Mouse (Mus musculus) layer of hippocampus, postnatal 36 days (tissue): Measurements from ENCODE around the gene Slc9a1. TPM values are rescaled to one million over a fixed set of nuclear protein-coding genes. Genes with fewer than 3 reads are reported as not detected.

Source experiments
- DNase-seq, 2 experiments: peaks; one replicate each; pipeline ENCODE4 v3.0.0; 2022
- total RNA-seq, 2 experiments: library from RNA; stranded (reverse); gene quantifications; 2 replicates each; pipeline ENCODE4 v1.2.3; 2021

Slc9a1 gene
- 10 to 100 TPM; 60.1 to 63.9 TPM for total RNA-seq

DNA sequence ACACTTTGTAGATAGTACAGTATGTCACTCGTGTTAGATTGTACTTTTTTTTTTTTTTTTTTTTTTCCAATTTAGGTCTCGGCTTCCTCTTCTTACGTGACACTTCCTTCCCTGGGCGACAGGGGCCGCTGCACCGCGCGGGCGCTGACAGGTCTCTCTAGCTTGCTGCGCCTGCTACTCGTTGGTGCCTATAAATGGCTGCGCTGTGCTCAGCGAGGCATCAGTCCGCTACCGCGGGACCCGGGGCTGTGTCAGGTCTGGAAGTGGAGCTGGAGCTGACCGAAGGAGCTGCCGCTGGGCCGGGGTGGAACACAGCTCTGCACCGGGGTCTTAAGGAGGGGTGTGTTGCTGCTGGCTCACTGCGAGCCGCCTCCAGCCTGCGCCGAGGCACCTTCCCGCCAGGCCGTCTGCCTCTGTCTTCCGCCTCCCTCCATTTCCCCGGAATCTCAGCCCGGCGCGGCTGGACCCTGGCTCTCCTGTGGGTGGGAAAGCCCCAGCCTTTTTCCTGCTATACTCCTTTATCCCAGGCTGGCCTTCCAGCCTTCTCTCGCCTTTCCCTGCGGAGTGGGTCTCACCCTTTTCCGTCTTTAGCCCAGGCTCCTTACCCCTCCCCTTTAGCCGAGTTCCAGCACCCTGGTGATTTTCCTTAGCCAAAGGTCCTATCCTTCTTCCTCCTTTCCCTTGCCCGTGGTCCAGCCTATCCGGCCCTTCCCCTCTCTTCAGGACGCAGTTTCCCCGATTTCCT is at the start of gene Slc9a1:
Gene Slc9a1, plus strand, starts transcription at position 154 of the 745 bp plus-strand sequence.
- DNase-seq = peak; percentile 92 to 95

DNA sequence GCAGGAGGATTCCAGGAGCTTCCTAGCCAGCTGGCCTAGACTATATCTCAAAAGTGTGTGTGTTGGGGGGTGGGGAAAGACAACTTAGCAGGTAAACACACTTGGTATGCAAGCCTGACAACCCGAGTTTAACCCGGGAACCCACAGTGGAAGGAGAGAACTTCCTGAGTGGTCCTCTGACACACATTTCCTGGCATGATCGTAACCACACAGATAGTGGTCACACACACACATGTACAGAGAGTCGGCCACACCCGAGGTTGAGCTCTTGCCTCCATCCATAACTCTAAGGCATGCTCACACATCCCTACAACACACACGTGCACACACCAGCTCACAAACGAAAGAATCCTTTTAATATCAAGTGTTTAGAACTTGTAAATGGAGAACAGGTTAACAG is 41.4 kb upstream of the Slc9a1 start:
- DNase-seq = no peak

DNA sequence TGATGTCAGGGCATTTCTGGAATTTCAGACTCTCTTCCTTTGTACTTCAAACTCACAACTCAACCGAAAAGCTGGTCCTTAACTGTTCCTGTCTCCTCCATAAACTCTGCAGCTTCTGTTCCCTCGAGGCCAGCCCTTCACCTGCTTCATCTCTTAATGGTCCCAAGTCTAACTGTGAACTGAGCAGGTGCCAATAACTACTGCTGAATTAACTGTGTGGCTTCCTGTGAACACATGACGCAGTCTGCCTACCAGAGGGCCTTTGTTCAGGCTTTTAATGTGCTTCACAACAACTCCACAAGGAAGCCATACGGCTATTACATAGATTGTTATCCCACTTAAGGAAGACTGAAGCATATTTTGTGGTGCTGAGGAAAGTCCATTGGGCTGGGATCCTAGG is 39.2 kb upstream of the Slc9a1 start:
- DNase-seq = no peak

DNA sequence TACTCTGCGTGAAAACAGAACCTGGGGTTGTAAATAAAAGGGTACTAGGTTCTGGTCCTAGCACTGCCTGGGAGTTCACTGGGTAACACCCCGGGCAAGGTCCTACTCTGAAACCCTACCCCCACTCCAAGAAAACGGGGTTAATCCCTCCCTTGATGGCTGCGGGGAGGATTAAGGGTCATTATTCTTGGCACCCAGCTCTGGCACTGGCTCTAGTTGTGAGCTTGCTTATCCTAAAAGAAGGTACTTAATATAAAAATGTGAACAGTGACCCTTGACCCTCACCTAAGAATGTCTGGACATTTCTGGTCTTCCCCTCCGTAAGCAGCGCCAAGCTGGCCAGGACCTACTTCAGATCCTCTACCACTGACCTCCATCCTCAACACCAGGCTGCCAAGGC is 36.2 kb upstream of the Slc9a1 start:
- no peak for DNase-seq

DNA sequence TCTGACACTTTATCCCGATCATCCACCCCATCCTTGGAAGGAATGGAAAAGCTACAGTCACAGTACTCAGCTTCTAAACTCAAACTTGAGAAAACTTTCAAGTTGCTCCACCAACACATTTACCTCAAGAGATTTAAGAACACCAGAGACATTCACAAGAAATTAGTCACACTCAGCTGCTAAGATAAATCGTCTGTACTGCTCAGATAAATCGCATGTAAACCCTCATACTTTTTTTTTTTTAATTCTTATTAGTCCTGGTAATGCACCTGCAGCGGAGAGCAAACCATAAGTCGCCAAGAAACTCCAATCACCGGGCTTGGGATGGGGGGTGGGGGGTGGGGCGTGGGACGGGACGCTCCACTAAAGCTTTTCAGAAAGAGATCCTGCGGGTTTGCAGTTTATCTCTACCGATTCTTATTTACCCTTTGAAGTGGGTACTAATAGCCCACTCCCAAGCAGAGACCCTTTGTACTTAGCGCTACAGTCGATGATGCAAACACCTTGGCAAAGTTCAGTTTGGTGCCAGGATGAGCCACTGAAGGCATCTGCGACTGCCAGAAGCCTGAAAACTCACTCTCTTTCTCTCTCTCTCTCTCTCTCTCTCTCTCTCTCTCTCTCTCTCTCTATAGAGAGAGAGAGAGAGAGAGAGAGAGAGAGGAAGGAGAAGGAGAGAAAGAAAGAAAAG is 31.5 kb upstream of the Slc9a1 start:
- DNase-seq = no peak

DNA sequence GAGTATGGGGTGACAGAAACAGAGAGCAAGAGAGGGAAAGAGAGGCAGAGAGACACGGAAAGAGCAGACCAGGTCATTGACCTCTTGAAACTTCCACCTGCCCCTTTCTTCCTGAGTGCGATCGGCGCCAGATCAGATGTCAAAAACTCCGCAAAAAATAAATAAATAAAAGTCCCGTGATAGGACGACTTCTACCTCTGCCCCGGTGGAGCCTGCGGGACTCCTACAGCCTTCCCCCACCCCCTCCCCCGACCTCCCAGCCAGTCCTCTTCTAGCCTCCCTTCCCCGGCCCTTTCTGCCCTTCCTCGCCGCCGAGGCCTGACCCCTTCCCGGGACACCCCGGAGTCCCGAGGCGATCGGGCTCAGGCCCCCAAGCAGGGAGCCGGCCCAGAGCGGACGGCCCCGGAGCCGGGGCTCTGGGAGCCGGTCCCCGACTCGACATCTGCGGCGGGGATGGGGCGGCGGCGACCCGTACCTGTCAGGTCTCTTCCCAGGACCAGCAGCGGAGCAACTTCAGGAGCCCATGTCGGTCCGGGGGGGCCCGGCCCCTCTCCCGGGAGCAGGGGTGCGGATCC is 30.9 kb upstream of the Slc9a1 start:
- no peak for DNase-seq

DNA sequence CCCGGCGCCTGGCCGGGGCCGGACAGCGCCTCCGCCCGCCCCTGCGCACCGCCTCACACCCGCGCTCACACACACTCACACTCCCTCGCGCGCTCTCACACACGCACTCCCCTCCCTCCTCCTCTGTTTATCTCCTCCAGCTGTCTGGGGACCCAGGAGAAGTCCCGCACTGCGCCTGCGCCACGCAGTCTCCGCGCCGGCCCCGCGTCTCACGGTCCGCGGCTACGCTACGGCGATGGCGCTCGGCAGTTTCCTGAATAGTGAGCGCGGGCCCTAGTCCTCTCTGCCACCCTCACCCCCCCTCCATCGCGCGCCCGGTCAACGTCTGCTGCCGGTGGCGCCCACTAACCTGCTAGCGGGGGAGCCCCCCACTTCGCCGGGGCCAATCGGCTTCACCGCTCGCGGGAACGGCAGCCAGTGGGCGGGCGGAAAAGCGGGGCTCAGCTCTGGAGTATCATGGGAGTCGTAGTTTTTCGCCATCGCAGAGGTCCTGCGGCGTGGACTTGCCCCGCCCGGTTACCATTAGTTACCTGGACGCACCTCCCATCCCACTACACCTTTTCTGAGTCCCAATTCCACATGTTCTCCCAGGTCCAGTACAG is 30.3 kb upstream of the Slc9a1 start:
- DNase-seq = peak; percentile 99 to 100

DNA sequence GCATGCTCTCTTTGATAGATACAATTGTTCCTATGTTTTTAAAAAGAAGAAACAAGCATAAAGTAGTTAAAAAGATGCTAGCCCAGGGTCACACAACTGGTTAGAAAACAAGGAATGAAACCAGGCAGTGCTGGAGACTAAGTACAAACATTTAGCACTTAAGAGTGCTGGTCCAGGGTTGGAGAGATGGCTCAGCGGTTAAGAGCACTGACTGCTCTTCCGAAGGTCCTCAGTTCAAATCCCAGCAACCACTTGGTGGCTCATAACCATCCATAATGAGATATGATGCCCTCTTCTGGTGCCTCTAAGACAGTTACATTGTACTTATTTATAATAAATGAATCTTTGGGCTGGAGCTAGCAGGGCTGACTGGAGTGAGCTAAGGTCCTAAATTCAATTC is 29.3 kb upstream of the Slc9a1 start:
- DNase-seq = no peak

DNA sequence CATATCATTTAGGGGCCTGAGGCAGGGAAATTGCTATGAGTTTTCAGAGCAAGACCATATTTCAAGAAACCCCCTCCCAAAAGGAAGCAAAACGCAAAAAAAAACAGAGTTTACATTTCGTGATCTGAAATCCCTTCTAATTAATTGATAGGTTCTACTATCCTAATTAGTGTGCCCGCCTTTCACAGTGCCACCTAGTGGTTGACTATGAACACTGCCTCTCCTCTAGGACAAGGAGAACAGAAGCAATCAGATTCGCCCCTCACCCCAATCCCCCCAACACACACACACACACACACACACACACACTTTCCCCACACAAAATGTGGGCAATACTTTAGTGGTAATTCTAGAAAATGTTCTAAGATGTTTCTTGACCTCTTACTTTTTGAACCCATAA is 25.4 kb upstream of the Slc9a1 start:
- DNase-seq = no peak

DNA sequence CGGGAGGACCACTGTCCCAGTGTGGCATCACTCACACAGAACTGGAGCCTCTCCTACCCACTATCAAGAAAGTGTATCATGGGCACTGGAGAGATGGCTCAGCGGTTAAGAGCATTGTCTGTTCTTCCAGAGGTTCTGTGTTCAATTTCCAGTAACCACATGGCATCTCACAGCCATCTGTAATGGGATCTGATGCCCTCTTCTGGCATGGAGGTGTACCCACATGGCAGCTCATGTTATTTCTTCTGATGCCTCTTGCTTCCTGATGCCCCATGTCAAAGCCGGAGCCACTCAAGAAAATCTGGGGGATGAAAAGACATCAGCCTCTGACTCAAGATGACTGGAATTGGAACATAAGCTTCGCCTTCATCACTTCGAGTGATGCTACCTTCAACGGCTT is 23.8 kb upstream of the Slc9a1 start:
- no peak for DNase-seq

DNA sequence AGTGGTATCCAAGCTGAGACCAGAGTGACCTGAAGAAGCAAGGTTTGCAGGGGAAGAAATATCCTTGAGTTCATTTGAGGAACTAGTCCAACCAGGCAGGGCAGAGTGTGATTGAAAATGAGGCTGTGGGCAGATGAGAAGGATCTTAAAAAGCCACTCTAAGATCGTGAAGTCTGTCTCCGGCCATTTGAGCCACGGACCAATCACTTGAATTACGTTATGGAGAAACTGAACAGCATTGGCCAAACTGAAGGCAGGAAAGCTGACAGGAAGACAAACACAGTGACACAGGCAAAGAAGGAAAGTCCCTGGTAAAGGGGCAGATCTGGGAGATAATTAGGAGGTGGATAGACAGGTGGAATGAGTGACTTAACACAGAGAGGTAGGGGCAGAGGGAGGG is 22.9 kb upstream of the Slc9a1 start:
- DNase-seq = no peak

DNA sequence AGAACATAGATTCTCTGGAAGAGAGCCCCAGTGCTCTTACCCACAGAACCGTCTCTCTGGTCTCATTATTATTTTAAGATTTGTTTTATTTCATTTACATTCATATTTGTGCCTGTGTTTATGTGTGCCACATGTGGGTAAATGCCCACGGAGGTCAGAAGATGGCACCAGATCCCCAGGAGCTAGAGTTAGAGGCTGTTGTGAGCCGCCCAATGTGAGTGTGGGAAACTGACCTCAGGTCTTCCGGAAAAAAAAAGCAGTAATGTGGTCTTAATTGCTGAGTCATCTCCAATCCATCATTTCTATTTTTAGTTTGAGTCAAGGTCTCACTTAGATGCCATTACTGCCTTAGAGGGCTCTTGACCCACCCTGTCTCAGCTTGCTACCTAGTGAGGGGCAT is 21.9 kb upstream of the Slc9a1 start:
- DNase-seq = no peak

DNA sequence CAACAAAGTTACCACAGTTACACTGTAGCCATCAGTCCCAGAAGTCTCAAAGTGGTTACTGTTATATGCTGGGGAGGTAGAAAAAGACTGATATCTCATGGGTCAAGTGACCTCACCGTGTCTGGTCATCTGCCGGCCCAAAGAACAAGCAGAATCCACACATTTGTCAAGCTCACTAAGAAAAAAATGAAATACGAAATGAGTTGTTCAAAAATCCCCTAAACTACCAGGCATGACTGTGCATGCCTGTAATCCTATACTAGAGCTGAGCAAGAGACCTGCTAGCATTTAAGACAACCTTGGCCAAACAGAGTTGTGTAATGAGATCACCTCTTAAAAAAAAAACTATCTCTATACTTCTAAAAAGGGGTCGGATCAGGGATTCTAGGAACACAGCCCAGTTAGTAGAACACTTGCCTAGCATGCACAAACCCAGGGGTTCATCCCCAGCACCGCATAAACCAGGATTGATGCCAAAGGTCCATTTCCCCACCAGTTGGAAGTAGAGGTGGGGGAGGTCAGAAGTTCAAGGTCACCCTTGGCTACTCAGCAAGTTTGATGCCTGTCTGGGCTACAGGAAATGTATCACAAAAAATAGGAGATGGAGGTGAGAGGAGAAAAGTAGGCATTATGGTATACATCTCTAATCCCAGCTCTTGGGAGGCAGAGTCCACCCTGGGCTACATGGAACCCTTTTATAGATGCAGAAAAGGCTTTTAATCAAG is 21.3 kb upstream of the Slc9a1 start:
- no peak for DNase-seq

DNA sequence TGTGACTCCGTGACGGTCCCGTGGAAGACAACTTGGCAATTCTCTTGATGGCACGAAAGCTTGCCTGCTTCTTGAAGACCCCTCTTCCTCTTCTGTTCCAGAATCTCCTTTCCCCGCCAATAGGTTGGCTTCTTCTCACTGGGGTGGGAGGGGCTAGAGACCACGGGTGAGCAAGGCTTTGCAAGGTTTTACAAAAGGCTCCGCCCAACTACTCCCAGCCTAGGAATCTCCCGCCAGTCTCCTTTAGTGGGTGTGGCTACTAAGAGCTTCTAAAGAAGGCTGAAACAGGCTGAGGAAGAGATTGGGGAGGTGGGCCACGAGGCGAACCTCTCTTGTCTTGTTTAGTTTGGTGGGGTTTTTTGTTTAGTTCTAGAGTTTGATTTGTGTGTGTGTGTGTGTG is 16.7 kb upstream of the Slc9a1 start:
- no peak for DNase-seq

DNA sequence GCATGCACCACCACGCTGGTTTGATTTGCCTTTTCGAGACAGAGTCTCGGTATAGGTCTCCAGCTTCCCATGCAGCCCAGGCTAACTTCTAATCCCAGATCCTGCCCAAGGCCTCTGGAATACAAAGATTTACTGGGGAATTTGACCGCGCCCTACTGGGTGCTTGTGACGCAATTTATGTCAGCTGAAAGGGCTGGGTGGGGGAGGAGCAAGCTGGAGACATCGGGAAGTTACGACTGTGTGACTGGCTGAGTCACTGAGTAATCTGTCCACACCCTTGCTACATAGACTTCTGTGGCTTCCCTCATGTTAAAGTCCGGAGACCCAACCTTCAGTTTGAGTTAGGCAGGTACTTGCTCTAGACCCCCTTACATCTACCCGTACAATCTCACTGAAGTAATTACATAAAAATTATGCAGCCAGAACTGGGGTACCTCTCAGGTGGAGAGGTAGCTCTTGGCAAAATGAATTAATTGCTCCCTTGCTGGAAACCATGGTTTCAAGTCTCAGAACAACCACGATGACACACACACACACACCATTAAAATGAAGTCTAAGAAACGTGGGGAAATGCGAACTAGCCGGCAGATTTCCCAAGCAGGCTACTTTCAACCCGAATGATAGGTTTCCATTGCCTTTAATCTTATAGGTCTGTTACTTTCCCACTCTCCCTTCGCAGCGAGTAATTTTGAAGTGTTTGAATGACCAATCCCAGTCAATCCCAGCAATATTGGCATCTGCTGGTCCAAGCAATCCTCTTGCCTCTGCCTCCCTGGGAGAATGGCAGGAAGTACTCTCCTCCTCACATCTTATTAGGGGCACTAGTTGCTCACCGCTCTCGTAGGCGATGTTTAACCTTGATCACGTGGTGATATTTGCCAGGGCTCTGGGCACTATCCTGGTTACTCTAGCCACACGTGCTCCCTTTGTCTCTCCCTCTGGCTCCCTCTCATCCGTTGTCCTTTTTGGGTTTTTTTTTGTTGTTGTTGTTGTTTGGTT is 15.8 kb upstream of the Slc9a1 start, which contains the start of gene Wdtc1:
Gene Wdtc1, minus strand, starts transcription at position 115 of the 999 bp plus-strand sequence.
- no peak for DNase-seq

DNA sequence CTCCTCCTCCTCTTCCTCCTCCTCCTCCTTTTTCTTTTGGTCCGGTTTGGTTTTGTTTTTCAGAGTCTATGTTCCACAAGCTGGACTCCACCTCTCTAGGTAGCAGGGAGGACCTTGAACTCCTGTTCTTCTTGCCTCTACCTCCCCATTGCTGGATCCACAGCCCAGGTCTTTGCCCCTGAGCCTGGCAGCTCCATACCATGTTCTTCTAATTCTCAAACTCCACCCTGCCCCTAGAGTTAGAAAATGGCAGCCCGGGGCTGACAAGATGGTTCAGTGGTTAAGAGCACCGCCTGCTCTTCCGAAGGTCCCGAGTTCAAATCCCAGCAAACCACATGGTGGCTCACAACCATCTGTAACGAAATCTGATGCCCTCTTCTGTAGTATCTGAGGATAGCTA is 14.9 kb upstream of the Slc9a1 start:
- DNase-seq = no peak

DNA sequence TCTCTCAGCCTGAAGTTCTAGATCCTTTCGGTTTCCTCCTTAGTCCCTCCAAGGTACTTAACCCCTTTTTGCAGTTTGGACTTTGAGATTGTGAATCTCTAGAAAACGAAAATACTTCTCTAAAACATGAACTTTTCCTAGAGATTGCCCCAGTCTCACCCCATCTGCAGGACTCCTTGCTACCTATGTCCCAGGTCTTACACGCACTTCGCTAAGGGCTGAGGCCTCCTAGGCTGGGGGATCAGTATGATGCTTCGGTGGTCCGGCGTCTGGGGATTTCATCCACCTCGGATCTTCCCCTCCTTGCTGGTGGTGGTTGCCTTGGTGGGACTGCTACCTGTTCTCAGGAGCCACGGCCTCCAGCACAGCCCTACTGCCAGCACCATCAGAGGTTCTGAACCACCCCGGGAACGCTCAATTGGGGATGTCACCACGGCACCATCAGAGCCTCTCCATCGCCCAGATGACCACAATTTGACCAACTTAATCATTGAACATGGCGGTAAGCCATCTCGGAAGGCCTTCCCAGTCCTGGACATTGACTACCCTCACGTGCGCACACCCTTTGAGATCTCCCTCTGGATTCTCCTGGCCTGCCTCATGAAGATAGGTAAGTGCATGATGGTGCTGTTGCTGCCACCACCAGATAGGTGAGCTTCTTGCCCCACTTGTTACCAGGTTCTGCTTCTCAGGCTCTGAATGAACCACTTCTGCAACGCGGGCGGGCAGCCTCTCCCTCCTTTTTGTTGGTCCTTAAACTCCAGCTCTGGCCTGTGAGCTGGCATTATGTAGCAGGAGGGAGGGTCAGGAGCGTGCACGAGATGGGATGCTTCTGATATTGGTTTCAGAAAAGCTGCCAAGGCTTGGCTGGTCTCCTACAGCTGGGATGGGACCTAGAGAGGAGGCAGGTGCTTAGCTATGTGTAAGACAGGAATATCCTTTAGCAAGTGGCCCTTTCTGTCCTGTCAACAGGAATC is 1.1 kb downstream of the Slc9a1 start:
- no peak for DNase-seq

DNA sequence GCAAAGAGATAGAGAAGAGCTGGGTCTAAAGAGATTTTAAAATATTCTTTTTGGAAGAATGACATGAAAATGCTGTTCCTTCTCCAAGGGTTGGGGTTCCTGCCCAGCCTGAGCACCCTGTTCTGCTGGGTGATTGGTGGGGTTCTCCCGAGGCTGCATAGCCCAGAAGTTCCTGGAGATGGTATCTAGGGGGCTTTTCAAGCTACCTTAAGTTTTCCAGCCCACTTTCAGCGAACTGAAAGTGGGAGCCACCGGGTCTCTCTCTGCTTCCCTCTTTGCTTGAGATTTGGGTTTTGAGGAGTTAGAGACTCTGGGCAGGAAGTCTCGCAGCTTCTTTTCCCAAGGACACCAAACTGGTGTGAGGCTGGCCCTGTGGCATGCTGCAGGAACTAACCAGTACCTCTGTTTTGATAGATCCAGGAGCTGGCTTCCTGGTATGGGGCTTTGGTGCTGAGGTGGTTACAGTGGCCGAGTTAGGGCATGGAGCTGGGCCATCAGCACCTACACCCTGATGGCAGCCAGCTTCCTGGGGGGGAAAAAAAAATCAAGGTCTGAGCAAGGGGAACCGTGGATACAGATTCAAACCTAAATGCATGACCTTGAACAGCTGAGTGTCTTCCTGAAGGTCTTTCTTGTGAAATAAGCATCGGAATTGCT is 2.2 kb downstream of the Slc9a1 start:
- DNase-seq = no peak

DNA sequence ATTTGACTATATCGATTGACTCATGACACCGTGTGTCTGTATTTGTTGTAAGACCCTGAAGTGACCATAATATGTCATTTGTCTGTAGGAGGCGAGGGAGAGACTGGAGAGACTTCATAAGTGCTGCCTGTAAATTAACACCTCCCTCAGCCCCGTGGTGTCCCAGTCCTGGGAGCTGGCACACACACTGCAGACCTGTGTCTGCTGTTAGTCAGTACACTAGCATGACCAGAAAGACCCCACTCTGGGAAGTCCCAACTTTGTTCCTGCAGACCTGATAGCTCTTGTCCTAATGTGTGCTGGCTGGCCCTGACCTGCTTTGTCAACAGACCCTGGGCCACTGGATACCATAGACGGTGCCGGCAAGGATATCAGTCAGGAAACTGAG is 2.8 kb downstream of the Slc9a1 start:
- no peak for DNase-seq

DNA sequence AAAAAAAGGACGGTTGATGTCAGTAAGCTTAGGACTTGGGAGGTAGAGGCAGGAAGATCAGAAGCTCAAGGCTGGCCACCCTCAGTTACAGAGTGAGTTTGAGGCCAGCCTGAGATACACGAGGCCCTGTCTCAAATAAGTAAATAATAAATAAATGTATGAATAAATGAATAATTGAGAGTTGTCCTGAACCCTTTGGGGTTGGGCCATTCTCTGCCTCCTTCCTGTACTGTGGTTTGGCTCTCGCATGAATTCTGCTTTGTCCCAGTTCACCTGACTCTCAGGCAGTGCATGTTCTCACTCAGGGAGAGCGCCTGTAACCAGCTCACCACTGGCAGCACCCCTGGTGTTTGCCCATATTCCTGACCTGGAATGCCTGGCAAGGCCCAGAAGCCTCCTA is 4.5 kb downstream of the Slc9a1 start:
- no peak for DNase-seq
